Mouse (Mus musculus) erythroblast, embryonic 14.5 days (primary cell): ENCODE measurements around the gene Secisbp2l. TPM values are rescaled to one million over a fixed set of nuclear protein-coding genes. Genes with fewer than 3 reads are reported as not detected.

Source experiments
- H3K27me3 ChIP-seq: 2 replicates; pipeline ENCODE4 v1.6.1; 2012; ENCODE audit warnings: inconsistent platforms; ENCODE audit not compliant: control insufficient read depth
- H3K36me3 ChIP-seq: 2 replicates; pipeline ENCODE4 v1.6.1; 2012; ENCODE audit warnings: mild to moderate bottlenecking, inconsistent platforms; ENCODE audit not compliant: control insufficient read depth
- H3K4me1 ChIP-seq: 2 replicates; pipeline ENCODE4 v1.6.1; 2012; ENCODE audit warnings: inconsistent platforms; ENCODE audit not compliant: control insufficient read depth
- H3K4me3 ChIP-seq: replicated peaks from 2 replicates; pipeline ENCODE3; 2012; ENCODE audit warnings: moderate library complexity, mild to moderate bottlenecking, inconsistent platforms
- H3K9me3 ChIP-seq: 2 replicates; pipeline ENCODE4 v1.6.1; 2012; ENCODE audit warnings: low read length, inconsistent platforms, mixed read lengths; ENCODE audit not compliant: control insufficient read depth
- GATA1 ChIP-seq: IDR thresholded peaks from 2 replicates; pipeline ENCODE4 v1.6.1; 2012; ENCODE audit warnings: low read length, inconsistent platforms, mixed read lengths
- TAL1 ChIP-seq: IDR thresholded peaks from 3 replicates; pipeline ENCODE4 v1.6.1; 2012; ENCODE audit warnings: low read length, inconsistent platforms, mixed read lengths
- polyA plus RNA-seq: library from polyadenylated mRNA; stranded (reverse); fragments of >175 nt; gene quantifications from 2 replicates; pipeline ENCODE4 v1.2.3, GENCODE M21; 2012

Gene Secisbp2l
- polyA plus RNA-seq, 1 experiment = 0.26 TPM

- TF ChIP-seq GATA1 (no peak), TAL1 (no peak)
- H3K36me3 ChIP-seq = peaks cover 9% of the 10 kb centered on the region
- H3K27me3 ChIP-seq = peaks cover 25% of the 10 kb centered on the region
- no peaks in the 10 kb centered on the region for H3K9me3 ChIP-seq
- H3K4me1 ChIP-seq = peaks cover 16% of the 10 kb centered on the region
- H3K4me3 ChIP-seq = no peak overlapping the region
Observed at GRCm38 (mm10) chr2:125734741-125735140, 47.9 kb downstream of the Secisbp2l start.

GRCm38 (mm10) chr2:125731763-125732560 is 50.7 kb downstream of the Secisbp2l start:
- H3K27me3 ChIP-seq = peaks cover 43% of the 10 kb centered on the region
- no peaks in the 10 kb centered on the region for H3K36me3 ChIP-seq
- H3K4me1 ChIP-seq = peaks cover 16% of the 10 kb centered on the region
- TF ChIP-seq GATA1 = no peak
- TF ChIP-seq TAL1 = no peak
- peak overlapping the region; percentile 25 for H3K4me3 ChIP-seq
- H3K9me3 ChIP-seq = no peaks in the 10 kb centered on the region

- Histone ChIP-seq H3K36me3 (no peaks in the 10 kb centered on the region), H3K27me3 (peaks cover 85% of the 10 kb centered on the region), H3K9me3 (no peaks in the 10 kb centered on the region; the same call in 1 of the 2 replicates), H3K4me3 (no peak overlapping the region), H3K4me1 (no peaks in the 10 kb centered on the region; the same call in 1 of the 2 replicates)
- TF ChIP-seq TAL1 (no peak), GATA1 (no peak)
Observed at GRCm38 (mm10) chr2:125724546-125725114, 58.0 kb downstream of the Secisbp2l start.

GRCm38 (mm10) chr2:125724086-125724430 is 58.6 kb downstream of the Secisbp2l start, which contains the start of gene Shc4:
TSS of gene Shc4 (minus strand) at chr2:125724148.
- H3K36me3 ChIP-seq = no peaks in the 10 kb centered on the region
- H3K4me1 ChIP-seq = no peaks in the 10 kb centered on the region; the same call in 1 of the 2 replicates
- no peaks in the 10 kb centered on the region; the same call in 1 of the 2 replicates for H3K9me3 ChIP-seq
- H3K4me3 ChIP-seq = no peak within 1 kb of the TSS
- no peak for TF ChIP-seq TAL1
- no peak for TF ChIP-seq GATA1
- H3K27me3 ChIP-seq = peaks cover 80% of the 10 kb centered on the region

GRCm38 (mm10) chr2:125723408-125724085 is 59.1 kb downstream of the Secisbp2l start:
- no peaks in the 10 kb centered on the region; the same call in 1 of the 2 replicates for H3K9me3 ChIP-seq
- H3K4me3 ChIP-seq = no peak overlapping the region
- TF ChIP-seq GATA1 (no peak), TAL1 (no peak)
- H3K27me3 ChIP-seq = peaks cover 80% of the 10 kb centered on the region
- no peaks in the 10 kb centered on the region; the same call in 1 of the 2 replicates for H3K4me1 ChIP-seq
- no peaks in the 10 kb centered on the region for H3K36me3 ChIP-seq

GRCm38 (mm10) chr2:125723086-125723407 is 59.6 kb downstream of the Secisbp2l start:
- no peak for TF ChIP-seq TAL1
- no peak for TF ChIP-seq GATA1
- no peak overlapping the region for H3K4me3 ChIP-seq
- H3K36me3 ChIP-seq = no peaks in the 10 kb centered on the region
- no peaks in the 10 kb centered on the region; the same call in 1 of the 2 replicates for H3K9me3 ChIP-seq
- no peaks in the 10 kb centered on the region; the same call in 1 of the 2 replicates for H3K4me1 ChIP-seq
- H3K27me3 ChIP-seq = peaks cover 75% of the 10 kb centered on the region

GRCm38 (mm10) chr2:125716599-125716998 is 66.1 kb downstream of the Secisbp2l start:
- Histone ChIP-seq H3K36me3 (no peaks in the 10 kb centered on the region), H3K4me1 (no peaks in the 10 kb centered on the region), H3K9me3 (no peaks in the 10 kb centered on the region), H3K4me3 (no peak overlapping the region), H3K27me3 (peaks cover 15% of the 10 kb centered on the region)
- TF ChIP-seq TAL1 (no peak), GATA1 (no peak)

- Histone ChIP-seq H3K4me1 (no peaks in the 10 kb centered on the region), H3K27me3 (no peaks in the 10 kb centered on the region), H3K36me3 (no peaks in the 10 kb centered on the region), H3K4me3 (no peak overlapping the region), H3K9me3 (no peaks in the 10 kb centered on the region)
- TF ChIP-seq TAL1 (no peak), GATA1 (no peak)
Observed at GRCm38 (mm10) chr2:125706510-125706921, 76.2 kb downstream of the Secisbp2l start.
